Comparison of ENCODE assay signal across 22 mouse cellular contexts in genomic region chr11:11660651-11661050, GRCm38 (mm10). TPM values are rescaled to one million over a fixed set of nuclear protein-coding genes. Genes with fewer than 3 reads are reported as not detected.
"Had no signal": no experiment of that assay in that cellular context is flagged by ENCODE, and none has a peak within 500 bp of the region (broad histone marks: within the 10 kb centered on the region; RNA-seq: fewer than 3 reads in every experiment).

No protein-coding gene starts in this region.

- H3K9me3 ChIP-seq: neural tube, embryonic 12.5 days; neural tube, embryonic 13.5 days; neural tube, embryonic 15.5 days; stomach, embryonic 15.5 days had no signal

- H3K27me3 ChIP-seq: neural tube, embryonic 12.5 days; neural tube, embryonic 13.5 days; neural tube, embryonic 15.5 days; stomach, embryonic 15.5 days had no signal

- H3K4me3 ChIP-seq: neural tube, embryonic 12.5 days; neural tube, embryonic 13.5 days; neural tube, embryonic 15.5 days; stomach, embryonic 15.5 days had no signal

- H3K36me3 ChIP-seq: neural tube, embryonic 12.5 days; neural tube, embryonic 13.5 days; neural tube, embryonic 15.5 days; stomach, embryonic 15.5 days had no signal

- H3K9ac ChIP-seq: neural tube, embryonic 12.5 days; neural tube, embryonic 13.5 days; neural tube, embryonic 15.5 days; stomach, embryonic 15.5 days had no signal

- H3K4me2 ChIP-seq: neural tube, embryonic 12.5 days; neural tube, embryonic 13.5 days; neural tube, embryonic 15.5 days; stomach, embryonic 15.5 days had no signal

- H3K4me1 ChIP-seq: neural tube, embryonic 12.5 days; stomach, embryonic 15.5 days had no signal

- H3K27ac ChIP-seq: neural tube, embryonic 12.5 days; neural tube, embryonic 13.5 days; neural tube, embryonic 15.5 days; stomach, embryonic 15.5 days; stomach, postnatal 0 days had no signal

- DNase-seq: retina, postnatal 1 day; right cerebral cortex, adult 18-20 months; right cerebral cortex, postnatal 14 days; right cerebral cortex, postnatal 25 days; right cerebral cortex, postnatal 4 days; spleen, adult 18-20 months; thymus, adult 18-20 months; thymus, adult 2 months; thymus, postnatal 4 days had no signal

RNA-seq across cellular contexts. Expression of gene 4930512M02Rik, which starts 33.0 kb away (rescaled TPM):
- total RNA-seq: neutrophil, adult 5-6 weeks had no signal
- polyA plus RNA-seq: neural tube, embryonic 11.5 days; neural tube, embryonic 12.5 days; neural tube, embryonic 13.5 days; neural tube, embryonic 14.5 days; neural tube, embryonic 15.5 days; small intestine, adult 2 months; spleen, adult 2 months; stomach, embryonic 14.5 days; stomach, embryonic 15.5 days; stomach, embryonic 16.5 days; stomach, postnatal 0 days; thymus, adult 2 months; urinary bladder, adult 2 months had no signal
